Mouse (Mus musculus) kidney, postnatal 25 days (tissue): ENCODE results near the gene Kdm6b.

Experiments
- DNase-seq, 2 experiments: peaks; one replicate each; pipeline ENCODE4 v3.0.0; 2021; ENCODE audit warnings: mixed read lengths in 2 of 2

Kdm6b gene

GRCm38 (mm10) chr11:69418481-69419442, 5.3 kb upstream of the Kdm6b start:
- peak; percentile 95 to 99 for DNase-seq

GRCm38 (mm10) chr11:69417449-69418384, 4.2 kb upstream of the Kdm6b start:
- peak; percentile 98 to 99 for DNase-seq

GRCm38 (mm10) chr11:69416921-69417448, 3.5 kb upstream of the Kdm6b start:
- no peak for DNase-seq

- DNase-seq = no peak
Measured at GRCm38 (mm10) chr11:69416509-69416908, 3.0 kb upstream of the Kdm6b start.

GRCm38 (mm10) chr11:69415668-69416451, 2.4 kb upstream of the Kdm6b start:
- DNase-seq = peak; percentile 61 to 90

GRCm38 (mm10) chr11:69415327-69415667, 1.8 kb upstream of the Kdm6b start:
- DNase-seq = peak; percentile 71 to 92

GRCm38 (mm10) chr11:69414421-69415326, 1.2 kb upstream of the Kdm6b start:
- no peak for DNase-seq

GRCm38 (mm10) chr11:69412548-69412947, 927 bp downstream of the Kdm6b start:
- DNase-seq = peak in 1 of 2 experiments; percentile 14

GRCm38 (mm10) chr11:69411538-69412203, 1.8 kb downstream of the Kdm6b start:
- DNase-seq = peak; percentile 74 to 86

GRCm38 (mm10) chr11:69411073-69411535, 2.4 kb downstream of the Kdm6b start:
- DNase-seq = peak; percentile 98 to 100

- DNase-seq = peak; percentile 58 to 86
Measured at GRCm38 (mm10) chr11:69410310-69411072, 3.0 kb downstream of the Kdm6b start.

GRCm38 (mm10) chr11:69410045-69410309, 3.5 kb downstream of the Kdm6b start:
- DNase-seq = no peak

- DNase-seq = peak; percentile 95 to 96
Measured at GRCm38 (mm10) chr11:69409378-69410044, 4.0 kb downstream of the Kdm6b start.

- DNase-seq = peak; percentile 86 to 94
Measured at GRCm38 (mm10) chr11:69408541-69409377, 4.7 kb downstream of the Kdm6b start.

- DNase-seq = no peak
Measured at GRCm38 (mm10) chr11:69407724-69408004, 5.8 kb downstream of the Kdm6b start.

GRCm38 (mm10) chr11:69406867-69407723, 6.4 kb downstream of the Kdm6b start:
- DNase-seq = peak in 1 of 2 experiments; percentile 73

- peak in 1 of 2 experiments; percentile 48 for DNase-seq
Measured at GRCm38 (mm10) chr11:69406282-69406681, 7.2 kb downstream of the Kdm6b start.
